Mouse (Mus musculus) bone marrow macrophage, adult 2 months (primary cell): ENCODE results near the gene Zfp174. TPM values are rescaled to one million over a fixed set of nuclear protein-coding genes. Genes with fewer than 3 reads are reported as not detected.
A peak's percentile ranks its signal among the peaks of the same experiment; 100 is the strongest.
"Not testable (repeated sequence)": the region's sequence is repeated elsewhere in the genome, so short reads cannot be mapped to it uniquely, and the experiment has no call there.

Source experiments
- H3K27ac ChIP-seq: 2 replicates; pipeline ENCODE4 v1.5.1; 2012; ENCODE audit warnings: low read depth, low read length; ENCODE audit not compliant: insufficient read depth
- H3K4me1 ChIP-seq: 2 replicates; pipeline ENCODE4 v1.6.1; 2012; ENCODE audit warnings: low read length; ENCODE audit not compliant: control insufficient read depth, insufficient read depth
- H3K4me3 ChIP-seq: 2 replicates; pipeline ENCODE4 v1.5.1; 2012; ENCODE audit warnings: mild to moderate bottlenecking, low read length, moderate library complexity; ENCODE audit not compliant: insufficient read depth
- CTCF ChIP-seq: IDR thresholded peaks from 2 replicates; pipeline ENCODE4 v1.5.1; 2012; ENCODE audit warnings: low read depth, mild to moderate bottlenecking, low read length, moderate library complexity
- POLR2A ChIP-seq: IDR thresholded peaks from 2 replicates; pipeline ENCODE4 v1.6.1; 2012; ENCODE audit warnings: mild to moderate bottlenecking, low read depth, low read length, borderline replicate concordance
- polyA plus RNA-seq: library from polyadenylated mRNA; stranded (reverse); fragments of >200 nt; gene quantifications from 2 replicates; pipeline ENCODE4 v1.2.4, GENCODE M21; 2012; ENCODE audit not compliant: missing spikeins, insufficient read depth, insufficient read length

Gene Zfp174
- polyA plus RNA-seq, 1 experiment: 1.5 TPM

DNA sequence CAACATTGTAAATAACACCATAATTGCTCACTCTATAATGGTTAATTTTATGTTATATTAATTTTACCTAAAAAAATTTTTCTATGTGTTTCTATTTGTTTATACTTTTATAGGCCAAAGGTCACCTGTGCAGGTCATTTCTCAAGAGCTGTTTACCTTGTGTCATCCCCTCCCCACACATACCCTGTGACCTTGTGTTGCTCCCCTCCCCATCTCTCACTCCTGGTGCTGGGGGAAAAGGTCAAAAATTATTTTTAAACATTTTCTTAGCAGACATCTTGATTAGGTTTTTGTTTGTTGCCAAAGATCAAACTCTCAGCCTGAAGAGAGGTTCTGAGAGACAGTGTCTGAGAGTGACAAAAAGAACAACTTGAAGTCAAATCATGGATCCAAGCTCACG lies 3.3 kb upstream of the Zfp174 start:
- peaks cover 13% of the 10 kb centered on the region for H3K4me1 ChIP-seq
- TF ChIP-seq CTCF (no peak), POLR2A (no peak)
- no peak overlapping the region for H3K4me3 ChIP-seq
- no peak overlapping the region for H3K27ac ChIP-seq

DNA sequence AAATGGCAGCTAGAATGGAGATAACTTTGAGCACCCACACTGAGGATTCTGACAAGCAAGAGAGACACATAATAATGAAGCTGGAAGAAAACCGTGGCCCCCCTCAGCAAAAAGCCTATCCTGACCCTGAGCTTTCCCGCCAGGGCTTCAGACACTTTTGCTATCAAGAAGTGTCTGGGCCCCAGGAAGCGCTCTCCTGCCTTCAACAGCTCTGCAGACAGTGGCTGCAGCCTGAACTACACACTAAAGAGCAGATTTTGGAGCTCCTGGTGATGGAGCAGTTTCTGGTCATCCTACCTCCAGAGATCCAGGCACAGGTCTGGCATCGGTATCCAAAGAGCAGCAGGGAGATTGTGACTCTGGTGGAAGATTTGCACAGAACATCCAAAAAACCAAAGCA lies 803 bp downstream of the Zfp174 start:
- H3K27ac ChIP-seq: no peak overlapping the region
- H3K4me1 ChIP-seq: peaks cover 6% of the 10 kb centered on the region
- peak overlapping the region; percentile 77 for H3K4me3 ChIP-seq
- no peak for TF ChIP-seq CTCF
- TF ChIP-seq POLR2A: no peak

DNA sequence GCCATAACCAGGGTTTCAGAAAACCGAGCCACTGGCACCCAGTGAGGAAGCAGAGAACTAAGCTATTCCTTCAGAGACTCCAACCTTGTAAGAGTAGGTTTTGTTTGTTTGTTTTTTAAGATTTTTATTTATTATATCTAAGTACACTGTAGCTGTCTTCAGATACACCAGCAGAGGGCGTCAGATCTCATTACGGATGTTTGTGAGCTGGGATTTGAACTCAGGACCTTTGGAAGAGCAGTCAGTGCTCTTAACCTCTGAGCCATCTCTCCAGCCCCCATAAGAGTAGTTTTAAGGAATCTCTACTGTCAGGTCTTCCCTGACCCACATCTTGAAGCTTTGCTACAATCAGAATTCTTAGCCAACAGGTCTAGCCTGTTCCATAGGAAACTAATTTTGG lies 1.3 kb downstream of the Zfp174 start:
- Histone ChIP-seq H3K4me1 (peaks cover 6% of the 10 kb centered on the region), H3K27ac (no peak overlapping the region), H3K4me3 (no peak overlapping the region)
- no peak for TF ChIP-seq CTCF
- no peak for TF ChIP-seq POLR2A

DNA sequence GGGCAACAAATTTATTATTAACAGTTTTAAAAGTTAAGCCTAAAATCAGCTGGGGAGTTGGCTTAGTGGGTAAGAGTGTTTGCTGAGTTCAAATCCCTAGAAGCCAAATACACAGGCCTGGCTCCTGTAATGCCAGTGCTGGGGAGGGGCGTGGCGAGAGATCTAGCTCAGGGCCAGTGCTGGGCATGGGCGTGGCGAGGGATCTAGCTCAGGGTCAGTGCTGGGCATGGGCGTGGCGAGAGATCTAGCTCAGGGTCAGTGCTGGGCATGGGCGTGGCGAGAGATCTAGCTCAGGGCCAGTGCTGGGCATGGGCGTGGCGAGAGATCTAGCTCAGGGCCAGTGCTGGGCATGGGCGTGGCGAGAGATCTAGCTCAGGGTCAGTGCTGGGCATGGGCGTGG lies 4.2 kb downstream of the Zfp174 start:
- H3K4me1 ChIP-seq, H3K4me3 ChIP-seq, H3K27ac ChIP-seq: not testable (repeated sequence)

DNA sequence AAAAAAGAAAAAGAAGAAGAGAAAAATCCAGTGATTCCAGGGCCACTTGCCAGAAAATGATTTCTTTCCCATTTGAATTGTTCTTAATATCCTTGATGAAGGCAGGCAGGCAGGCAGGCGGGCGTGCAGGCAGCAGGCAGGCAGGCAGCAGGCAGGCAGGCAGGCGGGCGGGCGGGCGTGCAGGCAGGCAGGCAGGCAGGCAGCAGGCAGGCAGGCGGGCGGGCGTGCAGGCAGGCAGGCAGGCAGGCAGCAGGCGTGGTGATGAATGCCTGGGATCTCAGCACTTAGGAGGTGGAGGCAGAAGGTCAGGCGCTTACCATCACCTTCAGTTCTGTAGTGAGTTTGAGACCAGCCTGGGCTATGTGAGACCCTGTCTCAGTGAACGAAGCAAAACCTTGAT lies 5.5 kb downstream of the Zfp174 start:
- Histone ChIP-seq H3K27ac (no peak overlapping the region), H3K4me3 (no peak overlapping the region), H3K4me1 (0 out of 2 replicates have a peak, but pooled peaks cover 3% of the 10 kb centered on the region)
- no peak for TF ChIP-seq POLR2A
- no peak for TF ChIP-seq CTCF

DNA sequence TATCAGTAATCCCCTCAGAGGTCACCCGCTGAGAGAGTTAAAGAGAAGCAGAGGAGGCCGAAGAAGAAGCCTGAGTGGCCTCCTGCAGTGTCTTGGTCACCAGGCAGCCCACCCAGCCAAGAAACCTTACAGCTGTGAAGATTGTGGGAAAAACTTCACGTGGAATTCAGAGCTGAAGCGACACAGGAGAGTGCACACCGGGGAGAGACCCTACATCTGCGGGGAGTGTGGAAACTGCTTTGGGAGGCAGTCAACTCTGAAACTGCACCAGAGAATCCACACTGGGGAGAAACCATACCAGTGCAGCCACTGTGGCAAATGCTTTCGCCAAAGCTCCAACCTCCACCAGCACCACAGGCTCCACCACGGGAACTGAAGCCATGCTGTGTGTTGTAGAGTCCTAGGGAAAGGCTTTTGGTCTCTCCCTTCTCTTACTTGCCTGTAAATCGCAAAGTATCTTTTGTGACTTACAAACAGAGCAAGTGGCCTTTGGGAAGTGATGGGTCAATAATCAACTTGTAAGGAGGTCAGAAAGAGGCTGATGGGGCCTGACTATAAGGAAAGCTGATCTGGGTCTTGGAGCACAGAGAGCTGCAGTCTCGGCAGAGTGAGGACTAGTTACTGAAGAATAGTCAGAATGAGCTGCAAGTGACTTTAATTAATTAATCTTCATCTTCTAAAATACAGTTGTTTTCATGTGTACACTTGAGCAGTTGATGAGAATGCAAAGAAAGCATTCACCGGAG lies 7.5 kb downstream of the Zfp174 start:
- Histone ChIP-seq H3K4me1 (no peaks in the 10 kb centered on the region), H3K27ac (no peak overlapping the region), H3K4me3 (no peak overlapping the region)
- no peak for TF ChIP-seq CTCF
- no peak for TF ChIP-seq POLR2A

DNA sequence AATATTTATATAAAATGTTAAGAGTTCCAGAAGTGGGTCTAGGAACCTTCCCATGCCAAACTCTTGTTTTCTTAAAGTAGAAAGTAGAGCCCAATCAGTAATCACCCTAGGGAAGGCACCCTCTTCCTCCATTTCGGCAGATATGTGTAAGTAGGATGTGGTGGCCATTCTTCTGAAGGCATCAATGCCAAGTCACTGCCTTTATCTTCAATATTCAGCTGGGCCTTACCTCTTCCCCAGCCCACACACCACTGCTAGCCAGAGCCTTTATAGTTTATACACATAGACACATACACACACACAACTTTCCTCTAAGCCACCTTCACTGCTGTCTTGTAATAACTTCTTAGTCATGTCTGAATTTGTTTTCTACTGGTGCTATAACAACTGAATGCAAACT lies 8.7 kb downstream of the Zfp174 start:
- TF ChIP-seq CTCF (no peak), POLR2A (no peak)
- H3K4me3 ChIP-seq: no peak overlapping the region
- no peak overlapping the region for H3K27ac ChIP-seq
- H3K4me1 ChIP-seq: no peaks in the 10 kb centered on the region

DNA sequence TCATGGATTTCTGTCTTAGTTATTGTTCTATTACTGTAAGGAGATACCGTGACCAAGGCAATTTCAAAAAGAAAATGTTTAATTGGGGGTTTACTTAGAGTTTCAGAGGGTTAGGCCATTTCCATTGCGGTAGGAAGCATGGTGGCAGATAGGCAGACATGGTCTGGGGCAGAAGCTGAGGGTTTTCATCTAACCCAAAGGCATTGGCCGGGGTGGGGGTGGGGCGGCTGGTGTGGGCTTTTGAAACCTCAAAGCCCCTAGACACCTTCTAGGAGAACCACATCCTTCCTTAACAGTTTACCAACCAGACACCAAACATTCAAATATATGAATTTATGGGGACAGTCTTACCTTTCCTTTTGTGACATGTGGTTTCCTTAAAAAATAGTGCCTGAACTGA lies 12.2 kb downstream of the Zfp174 start:
- Histone ChIP-seq H3K27ac (no peak overlapping the region), H3K4me3 (no peak overlapping the region), H3K4me1 (no peaks in the 10 kb centered on the region)
- TF ChIP-seq CTCF (no peak), POLR2A (no peak)

DNA sequence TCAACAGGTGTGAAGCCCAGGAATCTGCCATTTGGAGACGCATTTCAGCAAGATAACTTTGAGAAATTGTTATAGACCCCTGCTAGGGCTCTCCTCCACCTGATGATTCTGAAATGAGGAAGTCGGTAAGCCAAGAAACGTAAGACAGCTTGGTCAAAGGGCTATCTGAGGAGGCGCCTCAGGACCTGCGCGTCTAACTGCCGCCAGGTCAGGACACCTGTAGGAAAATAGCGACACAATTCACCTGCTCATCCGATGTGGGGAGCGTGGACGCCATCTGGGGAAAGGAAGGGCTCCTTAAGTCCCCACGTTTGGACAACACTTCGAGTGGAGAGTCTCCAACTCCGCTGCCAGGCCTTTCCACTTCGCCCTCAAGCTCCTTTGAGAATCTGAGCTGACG lies 24.7 kb downstream of the Zfp174 start:
- TF ChIP-seq POLR2A: no peak
- no peak for TF ChIP-seq CTCF
- H3K27ac ChIP-seq: no peak overlapping the region
- peak overlapping the region; percentile 90 for H3K4me3 ChIP-seq
- peaks cover 3% of the 10 kb centered on the region; the same call in 1 of the 2 replicates for H3K4me1 ChIP-seq

DNA sequence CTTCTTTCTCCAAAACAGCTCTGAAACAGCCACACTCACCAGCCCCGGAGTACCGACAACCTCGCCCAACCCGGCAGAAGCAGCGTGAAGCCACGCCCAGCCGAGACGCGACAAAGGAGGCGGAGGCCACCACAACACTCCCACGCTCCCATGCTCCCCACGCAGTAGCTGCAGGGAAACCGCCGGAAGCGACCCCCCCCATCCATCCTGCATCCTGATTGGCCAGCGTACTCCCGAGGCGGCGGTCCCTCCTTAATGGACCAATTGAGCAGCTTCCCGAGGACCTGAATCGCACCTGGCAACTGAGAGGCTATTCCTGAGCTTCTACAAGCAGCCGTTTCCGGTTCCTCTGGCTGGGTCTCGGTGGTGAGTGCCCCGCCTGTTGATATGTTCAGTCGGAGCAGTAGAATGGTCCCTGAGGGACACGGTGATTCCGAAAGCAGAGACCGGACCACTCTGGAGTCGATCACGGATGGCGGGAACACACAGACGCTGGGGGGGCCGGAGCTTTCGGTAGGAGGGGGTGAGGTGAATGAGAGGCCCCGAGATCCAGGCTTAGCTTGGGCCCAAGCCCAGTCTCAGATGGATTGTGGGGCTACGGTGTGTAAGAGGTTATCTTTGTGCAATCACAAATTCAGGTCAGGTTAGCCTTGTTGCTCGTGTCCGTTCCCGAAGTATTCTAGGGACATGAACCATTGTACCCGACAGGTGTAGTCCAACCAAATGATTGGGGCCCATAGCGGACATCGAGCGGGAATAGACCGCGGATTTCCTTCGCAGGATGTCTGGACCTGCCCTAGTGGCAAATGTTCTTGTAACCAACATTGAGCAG lies 25.4 kb downstream of the Zfp174 start, which contains the start of gene Naa60:
Gene Naa60 (plus strand): TSS at position 160 of the 832 bp plus-strand sequence.
- Histone ChIP-seq H3K4me1 (peaks cover 3% of the 10 kb centered on the region; the same call in 1 of the 2 replicates), H3K4me3 (peak within 1 kb of the TSS; percentile 90), H3K27ac (no peak within 1 kb of the TSS)
- TF ChIP-seq CTCF (no peak), POLR2A (no peak)
